Mouse (Mus musculus) embryonic fibroblast, embryonic 13.5 days (primary cell): ENCODE measurements around the gene Arhgap9.

Experiments
- CTCF ChIP-seq: IDR thresholded peaks from 2 replicates; pipeline ENCODE4 v1.5.1; 2011; ENCODE audit warnings: mild to moderate bottlenecking, control low read depth, low read length, moderate library complexity, borderline replicate concordance; ENCODE audit not compliant: insufficient read depth
- POLR2A ChIP-seq: IDR thresholded peaks from 2 replicates; pipeline ENCODE4 v1.6.1; 2011; ENCODE audit warnings: low read depth, mild to moderate bottlenecking, control low read depth, low read length, moderate library complexity

DNA sequence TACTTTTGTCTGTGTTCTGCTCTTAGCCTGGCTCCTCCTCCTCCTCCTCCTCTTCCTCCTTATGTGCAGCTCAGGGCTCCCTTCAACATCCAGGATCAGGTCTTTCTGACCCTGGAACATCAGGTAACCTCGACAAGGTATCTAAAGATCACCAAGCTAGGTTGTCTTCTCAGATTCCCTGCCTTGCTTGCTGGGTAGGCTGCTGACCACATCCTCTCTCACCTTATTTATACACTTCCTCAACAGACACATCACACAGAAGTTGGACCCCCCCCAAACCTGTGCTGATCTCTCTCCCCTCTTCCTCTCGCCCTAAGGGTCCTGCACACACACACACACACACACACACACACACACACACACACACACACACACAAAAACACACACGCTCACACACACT is at the start of gene Arhgap9:
- TF ChIP-seq CTCF, result no peak
- TF ChIP-seq POLR2A, result no peak
